Mouse (Mus musculus) cortical plate, adult 2 months (tissue): ENCODE data around the gene Mettl24.

ENCODE experiments used
- CTCF ChIP-seq: fragments of 200-500 bp; IDR thresholded peaks from 2 replicates; pipeline ENCODE4 v1.5.1; 2011; ENCODE audit warnings: mild to moderate bottlenecking, control low read depth, low read length; ENCODE audit not compliant: insufficient read depth; ENCODE audit errors: extremely low read depth
- POLR2A ChIP-seq: fragments of 200-500 bp; IDR thresholded peaks from 2 replicates; pipeline ENCODE4 v1.6.1; 2011; ENCODE audit warnings: mild to moderate bottlenecking, low read length, control low read depth; ENCODE audit not compliant: insufficient read depth; ENCODE audit errors: extremely low read depth

DNA sequence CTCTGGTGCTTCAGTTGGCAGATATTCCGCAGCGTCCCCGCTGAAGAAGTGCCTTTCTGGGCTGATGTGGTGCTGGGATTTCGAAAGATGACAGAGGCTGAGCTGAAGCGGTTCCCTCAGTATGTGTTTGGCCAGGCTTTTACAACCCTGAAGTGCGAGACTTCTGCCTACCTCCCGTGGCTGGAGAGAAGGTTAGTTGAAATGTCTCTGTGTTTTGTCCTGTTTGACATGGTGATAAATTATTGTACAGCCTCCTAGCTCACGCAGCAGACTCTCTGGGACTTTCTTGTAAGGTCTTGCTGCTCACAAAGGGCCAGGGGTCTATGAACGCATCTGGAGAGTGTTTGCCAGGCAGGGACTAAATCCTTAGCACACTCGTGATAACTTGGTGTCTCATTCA lies 45.8 kb upstream of the Mettl24 start:
- no peak for TF ChIP-seq CTCF
- TF ChIP-seq POLR2A = no peak
